Mouse (Mus musculus): ENCODE data around the gene Klf1. TPM values are rescaled to one million over a fixed set of nuclear protein-coding genes. Genes with fewer than 3 reads are reported as not detected.

Klf1 gene
- polyA plus RNA-seq (2014; fragmentation: Nextera tagmentation; extraction: Ambion mirVana), result 1.8 and 2.5 TPM in 2 replicates

DNA sequence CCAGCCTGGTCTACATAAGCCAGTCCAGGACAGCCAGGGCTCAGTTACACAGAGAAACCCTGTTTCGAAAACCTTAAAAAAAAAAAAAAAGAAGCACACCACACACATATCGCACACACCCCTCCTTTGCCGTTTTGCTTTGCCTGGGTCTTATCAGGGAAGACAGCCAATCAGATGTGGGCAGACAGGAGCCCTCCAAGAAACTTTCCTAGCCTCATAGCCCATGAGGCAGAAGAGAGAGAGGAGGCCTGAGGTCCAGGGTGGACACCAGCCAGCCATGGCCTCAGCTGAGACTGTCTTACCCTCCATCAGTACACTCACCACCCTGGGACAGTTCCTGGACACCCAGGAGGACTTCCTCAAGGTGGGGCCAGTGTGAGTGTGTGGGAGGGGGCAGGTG is at the start of gene Klf1:
Gene Klf1 (plus strand): TSS at position 177 of the 400 bp plus-strand sequence.
- H3K27me3 ChIP-seq (ENCODE audit: control insufficient read depth, insufficient read depth, low read length), result peaks cover 13% of the 10 kb centered on the region
- no peak within 1 kb of the TSS for H3K27ac ChIP-seq (replicated peaks in 1 of 2; ENCODE audit: control insufficient read depth in 1 of 2, insufficient read depth in 1 of 2, low read depth in 2 of 2, low read length in 2 of 2)
- 44% methylated on average over 3 of the region's 3 CpGs for WGBS
- H3K36me3 ChIP-seq (ENCODE audit: control insufficient read depth, insufficient read depth, low read length), result no peaks in the 10 kb centered on the region
- no peak; the same call in 1 of the 2 replicates for ATAC-seq (ENCODE audit: insufficient number of reproducible peaks, insufficient read depth, low FRiP score, low read depth)
- H3K4me1 ChIP-seq (ENCODE audit: control insufficient read depth in 2 of 2, insufficient read depth in 2 of 2, low read length in 2 of 2), result peaks cover 0 to 4% of the 10 kb centered on the region in 2 experiments; a peak in 1 of 4 replicates
- H3K9ac ChIP-seq (ENCODE audit: low read length), result peak within 1 kb of the TSS; percentile 79
- peak within 1 kb of the TSS; percentile 99 for H3K4me2 ChIP-seq (ENCODE audit: low read length)
- no peaks in the 10 kb centered on the region for H3K9me3 ChIP-seq (ENCODE audit: control insufficient read depth, low read length)
- H3K4me3 ChIP-seq (ENCODE audit: control insufficient read depth in 1 of 2, insufficient read depth in 1 of 2, low read depth in 1 of 2, low read length in 2 of 2), result peak within 1 kb of the TSS; percentile 58 to 71

GRCm38 (mm10) chr8:84856434-84856833 is 45.3 kb upstream of the Klf1 start:
- ATAC-seq (ENCODE audit: insufficient number of reproducible peaks, insufficient read depth, low FRiP score, low read depth), result no peak
- WGBS, result 75% methylated on average over 3 of the region's 3 CpGs
- peak overlapping the region; percentile 96; the same call in 1 of the 2 replicates for H3K4me2 ChIP-seq (ENCODE audit: low read length)

GRCm38 (mm10) chr8:84856864-84857441 is 44.8 kb upstream of the Klf1 start, which contains the start of gene Farsa:
Gene Farsa (plus strand): TSS chr8:84856989.
- H3K4me3 ChIP-seq (ENCODE audit: control insufficient read depth in 1 of 2, insufficient read depth in 1 of 2, low read depth in 1 of 2, low read length in 2 of 2), result peak within 1 kb of the TSS; percentile 94 to 95
- WGBS, result under 1% methylated on average over 39 of the region's 39 CpGs
- H3K27me3 ChIP-seq (ENCODE audit: control insufficient read depth, insufficient read depth, low read length), result no peaks in the 10 kb centered on the region
- peak; percentile 80; the same call in 1 of the 2 replicates for ATAC-seq (ENCODE audit: insufficient number of reproducible peaks, insufficient read depth, low FRiP score, low read depth)
- H3K4me1 ChIP-seq (ENCODE audit: control insufficient read depth in 2 of 2, insufficient read depth in 2 of 2, low read length in 2 of 2), result peaks cover 2 to 10% of the 10 kb centered on the region in 2 experiments; a peak in 3 of 4 replicates
- H3K36me3 ChIP-seq (ENCODE audit: control insufficient read depth, insufficient read depth, low read length), result peaks cover 30% of the 10 kb centered on the region
- peak within 1 kb of the TSS; percentile 96 for H3K4me2 ChIP-seq (ENCODE audit: low read length)
- H3K9ac ChIP-seq (ENCODE audit: low read length), result peak within 1 kb of the TSS; percentile 96
- peak within 1 kb of the TSS; percentile 76 to 81 for H3K27ac ChIP-seq (replicated peaks in 1 of 2; ENCODE audit: control insufficient read depth in 1 of 2, insufficient read depth in 1 of 2, low read depth in 2 of 2, low read length in 2 of 2)
- H3K9me3 ChIP-seq (ENCODE audit: control insufficient read depth, low read length), result no peaks in the 10 kb centered on the region

More at GRCm38 (mm10) chr8:84856434-84856833, 45.3 kb upstream of the Klf1 start:
- Histone ChIP-seq H3K27ac (replicated peaks in 1 of 2; ENCODE audit: control insufficient read depth in 1 of 2, insufficient read depth in 1 of 2, low read depth in 2 of 2, low read length in 2 of 2) (no peak overlapping the region), H3K27me3 (ENCODE audit: control insufficient read depth, insufficient read depth, low read length) (no peaks in the 10 kb centered on the region), H3K4me3 (ENCODE audit: control insufficient read depth in 1 of 2, insufficient read depth in 1 of 2, low read depth in 1 of 2, low read length in 2 of 2) (peak overlapping the region in 1 of 2 experiments; percentile 95; a peak in 2 of 4 replicates), H3K9me3 (ENCODE audit: control insufficient read depth, low read length) (no peaks in the 10 kb centered on the region), H3K4me1 (ENCODE audit: control insufficient read depth in 2 of 2, insufficient read depth in 2 of 2, low read length in 2 of 2) (peaks cover 2 to 10% of the 10 kb centered on the region in 2 experiments; a peak in 3 of 4 replicates), H3K36me3 (ENCODE audit: control insufficient read depth, insufficient read depth, low read length) (peaks cover 24% of the 10 kb centered on the region), H3K9ac (ENCODE audit: low read length) (no peak overlapping the region)

GRCm38 (mm10) chr8:84871376-84872308 is 30.1 kb upstream of the Klf1 start, which contains the start of gene Syce2:
Gene Syce2 (plus strand): TSS chr8:84872111.
- Histone ChIP-seq H3K9ac (ENCODE audit: low read length) (peak within 1 kb of the TSS; percentile 71), H3K4me3 (ENCODE audit: control insufficient read depth in 1 of 2, insufficient read depth in 1 of 2, low read depth in 1 of 2, low read length in 2 of 2) (peak within 1 kb of the TSS; percentile 46 to 47), H3K27me3 (ENCODE audit: control insufficient read depth, insufficient read depth, low read length) (no peaks in the 10 kb centered on the region), H3K36me3 (ENCODE audit: control insufficient read depth, insufficient read depth, low read length) (peaks cover 32% of the 10 kb centered on the region), H3K4me1 (ENCODE audit: control insufficient read depth in 2 of 2, insufficient read depth in 2 of 2, low read length in 2 of 2) (peaks cover 8 to 9% of the 10 kb centered on the region in 2 experiments; a peak in 2 of 4 replicates), H3K9me3 (ENCODE audit: control insufficient read depth, low read length) (no peaks in the 10 kb centered on the region), H3K27ac (replicated peaks in 1 of 2; ENCODE audit: control insufficient read depth in 1 of 2, insufficient read depth in 1 of 2, low read depth in 2 of 2, low read length in 2 of 2) (no peak within 1 kb of the TSS), H3K4me2 (ENCODE audit: low read length) (peak within 1 kb of the TSS; percentile 96)
- 13% methylated on average over 46 of the region's 46 CpGs for WGBS
- peak; percentile 70 for ATAC-seq (ENCODE audit: insufficient number of reproducible peaks, insufficient read depth, low FRiP score, low read depth)

GRCm38 (mm10) chr8:84872309-84872965 is 29.3 kb upstream of the Klf1 start:
- Histone ChIP-seq H3K9ac (ENCODE audit: low read length) (peak overlapping the region; percentile 71), H3K4me2 (ENCODE audit: low read length) (peak overlapping the region; percentile 96), H3K27ac (replicated peaks in 1 of 2; ENCODE audit: control insufficient read depth in 1 of 2, insufficient read depth in 1 of 2, low read depth in 2 of 2, low read length in 2 of 2) (no peak overlapping the region), H3K27me3 (ENCODE audit: control insufficient read depth, insufficient read depth, low read length) (no peaks in the 10 kb centered on the region), H3K36me3 (ENCODE audit: control insufficient read depth, insufficient read depth, low read length) (peaks cover 24% of the 10 kb centered on the region), H3K4me1 (ENCODE audit: control insufficient read depth in 2 of 2, insufficient read depth in 2 of 2, low read length in 2 of 2) (peaks cover 8 to 9% of the 10 kb centered on the region in 2 experiments; a peak in 2 of 4 replicates), H3K9me3 (ENCODE audit: control insufficient read depth, low read length) (no peaks in the 10 kb centered on the region), H3K4me3 (ENCODE audit: control insufficient read depth in 1 of 2, insufficient read depth in 1 of 2, low read depth in 1 of 2, low read length in 2 of 2) (peak overlapping the region; percentile 46 to 47)
- 3% methylated on average over 52 of the region's 54 CpGs for WGBS
- ATAC-seq (ENCODE audit: insufficient number of reproducible peaks, insufficient read depth, low FRiP score, low read depth), result peak; percentile 40

DNA sequence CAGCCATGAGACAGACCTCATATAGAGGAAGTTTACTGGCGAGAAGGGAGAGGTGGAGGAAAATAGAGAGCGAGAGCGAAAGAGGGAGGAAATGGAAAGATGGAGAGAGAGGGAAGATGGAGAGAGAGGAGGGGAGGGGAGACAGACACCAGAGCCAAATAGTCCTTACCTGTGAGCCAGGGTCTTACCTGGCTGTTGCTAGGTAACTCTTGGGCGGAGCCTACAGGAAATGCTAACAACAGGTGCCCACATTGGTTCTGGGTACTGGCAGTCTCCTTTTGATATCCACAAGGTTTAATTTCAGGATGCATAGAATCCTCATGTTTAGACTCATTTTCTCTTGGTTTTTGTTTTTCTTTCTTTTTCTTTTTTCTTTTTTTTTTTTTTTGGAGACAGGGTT is 28.7 kb upstream of the Klf1 start:
- no peak for ATAC-seq (ENCODE audit: insufficient number of reproducible peaks, insufficient read depth, low FRiP score, low read depth)
- H3K36me3 ChIP-seq (ENCODE audit: control insufficient read depth, insufficient read depth, low read length), result peaks cover 18% of the 10 kb centered on the region
- H3K4me1 ChIP-seq (ENCODE audit: control insufficient read depth in 2 of 2, insufficient read depth in 2 of 2, low read length in 2 of 2), result peaks cover 8 to 9% of the 10 kb centered on the region in 2 experiments; a peak in 2 of 4 replicates
- H3K27me3 ChIP-seq (ENCODE audit: control insufficient read depth, insufficient read depth, low read length), result no peaks in the 10 kb centered on the region
- H3K27ac ChIP-seq (replicated peaks in 1 of 2; ENCODE audit: control insufficient read depth in 1 of 2, insufficient read depth in 1 of 2, low read depth in 2 of 2, low read length in 2 of 2), result no peak overlapping the region
- 81% methylated on average over 4 of the region's 4 CpGs for WGBS
- H3K9me3 ChIP-seq (ENCODE audit: control insufficient read depth, low read length), result no peaks in the 10 kb centered on the region
- H3K9ac ChIP-seq (ENCODE audit: low read length), result no peak overlapping the region
- peak overlapping the region; percentile 96 for H3K4me2 ChIP-seq (ENCODE audit: low read length)
- H3K4me3 ChIP-seq (ENCODE audit: control insufficient read depth in 1 of 2, insufficient read depth in 1 of 2, low read depth in 1 of 2, low read length in 2 of 2), result peak overlapping the region; percentile 46 to 47; a peak in 3 of 4 replicates

GRCm38 (mm10) chr8:84874339-84874738 is 27.4 kb upstream of the Klf1 start:
- H3K27me3 ChIP-seq (ENCODE audit: control insufficient read depth, insufficient read depth, low read length), result no peaks in the 10 kb centered on the region
- no peak overlapping the region for H3K4me2 ChIP-seq (ENCODE audit: low read length)
- H3K36me3 ChIP-seq (ENCODE audit: control insufficient read depth, insufficient read depth, low read length), result peaks cover 5% of the 10 kb centered on the region; the same call in 1 of the 2 replicates
- H3K4me1 ChIP-seq (ENCODE audit: control insufficient read depth in 2 of 2, insufficient read depth in 2 of 2, low read length in 2 of 2), result peaks cover 8 to 9% of the 10 kb centered on the region in 2 experiments; a peak in 2 of 4 replicates
- no peak overlapping the region for H3K9ac ChIP-seq (ENCODE audit: low read length)
- 79% methylated on average over 3 of the region's 3 CpGs for WGBS
- H3K4me3 ChIP-seq (ENCODE audit: control insufficient read depth in 1 of 2, insufficient read depth in 1 of 2, low read depth in 1 of 2, low read length in 2 of 2), result no peak overlapping the region
- no peak overlapping the region for H3K27ac ChIP-seq (replicated peaks in 1 of 2; ENCODE audit: control insufficient read depth in 1 of 2, insufficient read depth in 1 of 2, low read depth in 2 of 2, low read length in 2 of 2)
- ATAC-seq (ENCODE audit: insufficient number of reproducible peaks, insufficient read depth, low FRiP score, low read depth), result no peak
- H3K9me3 ChIP-seq (ENCODE audit: control insufficient read depth, low read length), result no peaks in the 10 kb centered on the region
